Comparison of ENCODE assay signal across 8 mouse cellular contexts in genomic region chr13:63240835-63241234, GRCm38 (mm10).
DNase-seq lines count a peak whose midpoint lies in the region; ATAC-seq and TF ChIP-seq lines count a peak whose summit lies in the region.

No protein-coding gene starts in this region.

- no peak for TF ChIP-seq CTCF in MEL (IDR thresholded peaks at IDR 0.05 in 2 of 3, conservative IDR thresholded peaks at IDR 0.05 in 1 of 3; ENCODE audit: control insufficient read depth in 1 of 3, insufficient read depth in 1 of 3, low read depth in 2 of 3, low read length in 3 of 3, poor library complexity in 1 of 3, severe bottlenecking in 1 of 3)

- H3K27me3 ChIP-seq in MEL (ENCODE audit: control insufficient read depth in 1 of 2, insufficient read depth in 2 of 2, low read length in 2 of 2): no peaks in the 10 kb centered on the region
- H3K27me3 ChIP-seq in forebrain, embryonic 15.5 days: no peaks in the 10 kb centered on the region
- H3K27me3 ChIP-seq in limb, embryonic 11.5 days (ENCODE audit: control insufficient read depth, insufficient read depth, low read length): no peaks in the 10 kb centered on the region
- H3K27me3 ChIP-seq in neural tube, embryonic 12.5 days (replicated peaks): no peaks in the 10 kb centered on the region

- peak overlapping the region; percentile 91 for H3K9ac ChIP-seq in MEL (ENCODE audit: control insufficient read depth, low read depth, low read length, poor library complexity, severe bottlenecking)
- no peak overlapping the region for H3K9ac ChIP-seq in forebrain, embryonic 15.5 days (replicated peaks)
- H3K9ac ChIP-seq in limb, embryonic 11.5 days (ENCODE audit: low read length): peak overlapping the region; percentile 93
- peak overlapping the region; percentile 71 for H3K9ac ChIP-seq in neural tube, embryonic 12.5 days

- peak overlapping the region; percentile 96 for H3K4me2 ChIP-seq in forebrain, embryonic 15.5 days (replicated peaks)
- peak overlapping the region; percentile 78 for H3K4me2 ChIP-seq in limb, embryonic 11.5 days (ENCODE audit: low read depth, severe bottlenecking)
- H3K4me2 ChIP-seq in neural tube, embryonic 12.5 days (replicated peaks): peak overlapping the region; percentile 65

- peak; percentile 70 for DNase-seq in heart, adult 18-20 months
- DNase-seq in heart, postnatal 14 days: no peak
- DNase-seq in MEL (ENCODE audit: low read depth, low spot score): peak; percentile 61
- no peak for DNase-seq in limb, embryonic 11.5 days (ENCODE audit: low spot score)
- no peak for DNase-seq in urinary bladder, postnatal 14 days (ENCODE audit: low spot score)
- no peak for DNase-seq in adrenal gland, postnatal 4 days (ENCODE audit: low spot score in 2 of 2)

- peak overlapping the region; percentile 91 to 99 for H3K4me3 ChIP-seq in MEL (ENCODE audit: control insufficient read depth in 1 of 2, insufficient read depth in 1 of 2, low read depth in 2 of 2, low read length in 2 of 2)
- peak overlapping the region; percentile 87 for H3K4me3 ChIP-seq in forebrain, embryonic 15.5 days
- peak overlapping the region; percentile 71 for H3K4me3 ChIP-seq in limb, embryonic 11.5 days (ENCODE audit: low read depth, low read length)
- H3K4me3 ChIP-seq in neural tube, embryonic 12.5 days: peak overlapping the region; percentile 55

- WGBS in forebrain, embryonic 15.5 days: 39% methylated on average over 5 of the region's 5 CpGs
- WGBS in limb, embryonic 11.5 days: 20% methylated on average over 5 of the region's 5 CpGs
- WGBS in neural tube, embryonic 12.5 days: 42% methylated on average over 5 of the region's 5 CpGs

- H3K27ac ChIP-seq in MEL (ENCODE audit: control insufficient read depth, low read depth, low read length): peak overlapping the region; percentile 83
- H3K27ac ChIP-seq in forebrain, embryonic 15.5 days (replicated peaks): no peak overlapping the region
- peak overlapping the region; percentile 93; the same call in 1 of the 2 replicates for H3K27ac ChIP-seq in limb, embryonic 11.5 days (replicated peaks; ENCODE audit: low read depth, low read length)
- H3K27ac ChIP-seq in neural tube, embryonic 12.5 days: no peak overlapping the region

- no peaks in the 10 kb centered on the region for H3K9me3 ChIP-seq in MEL (replicated peaks; ENCODE audit: insufficient read depth, low read length)
- H3K9me3 ChIP-seq in forebrain, embryonic 15.5 days: no peaks in the 10 kb centered on the region
- no peaks in the 10 kb centered on the region for H3K9me3 ChIP-seq in limb, embryonic 11.5 days (ENCODE audit: control insufficient read depth, low read length)
- H3K9me3 ChIP-seq in neural tube, embryonic 12.5 days: no peaks in the 10 kb centered on the region

- ATAC-seq in forebrain, embryonic 15.5 days (replicated peaks): no peak
- no peak for ATAC-seq in limb, embryonic 11.5 days (ENCODE audit: insufficient number of reproducible peaks, low FRiP score, low TSS enrichment, low read depth)
- ATAC-seq in neural tube, embryonic 12.5 days (ENCODE audit: low FRiP score, low read depth): no peak

- peaks cover 0 to 8% of the 10 kb centered on the region in 2 experiments; a peak in 2 of 4 replicates for H3K36me3 ChIP-seq in MEL (ENCODE audit: control insufficient read depth in 1 of 2, insufficient read depth in 2 of 2, low read length in 2 of 2)
- H3K36me3 ChIP-seq in forebrain, embryonic 15.5 days: no peaks in the 10 kb centered on the region
- H3K36me3 ChIP-seq in limb, embryonic 11.5 days (ENCODE audit: control insufficient read depth, insufficient read depth, low read length): no peaks in the 10 kb centered on the region
- H3K36me3 ChIP-seq in neural tube, embryonic 12.5 days: no peaks in the 10 kb centered on the region

- H3K79me2 ChIP-seq in MEL (ENCODE audit: control insufficient read depth, insufficient read depth, low read length, poor library complexity): peaks cover 6% of the 10 kb centered on the region

- TF ChIP-seq RAD21 in MEL (IDR thresholded peaks at IDR 0.05; ENCODE audit: low read depth, low read length): no peak

- TF ChIP-seq POLR2A in MEL (IDR thresholded peaks at IDR 0.05; ENCODE audit: control insufficient read depth in 1 of 2, insufficient read depth in 1 of 2, low read depth in 1 of 2, low read length in 2 of 2, poor library complexity in 1 of 2): no peak

- H3K4me1 ChIP-seq in MEL (ENCODE audit: control insufficient read depth in 1 of 2, insufficient read depth in 2 of 2, low read length in 2 of 2): peaks cover 4 to 7% of the 10 kb centered on the region in 2 experiments; a peak in 2 of 4 replicates
- peaks cover 32% of the 10 kb centered on the region for H3K4me1 ChIP-seq in forebrain, embryonic 15.5 days
- H3K4me1 ChIP-seq in limb, embryonic 11.5 days (ENCODE audit: control insufficient read depth, insufficient read depth, low read length): peaks cover 27% of the 10 kb centered on the region
- H3K4me1 ChIP-seq in neural tube, embryonic 12.5 days: peaks cover 30% of the 10 kb centered on the region

- TF ChIP-seq EP300 in MEL (IDR thresholded peaks at IDR 0.05; ENCODE audit: low read depth in 1 of 2, low read length in 2 of 2): no peak

- intact Hi-C loops in heart, postnatal 14 days (cut with DNase I): loop anchor here (2.0 to 5.0 kb wide), 6 partner anchors 36 to 314 kb away; no protein-coding TSS in a partner anchor

TF ChIP-seq in MEL, 35 proteins besides CTCF, POLR2A, EP300 and RAD21:
- TF ChIP-seq NRF1 (IDR thresholded peaks at IDR 0.05; ENCODE audit: insufficient read depth, low read depth, low read length, poor library complexity, severe bottlenecking) (no peak), RCOR1 (IDR thresholded peaks at IDR 0.05; ENCODE audit: low read depth, low read length) (no peak), TBP (IDR thresholded peaks at IDR 0.05; ENCODE audit: low read depth, low read length) (no peak), JUND (IDR thresholded peaks at IDR 0.05; ENCODE audit: low read depth, low read length) (no peak), CHD1 (IDR thresholded peaks at IDR 0.05; ENCODE audit: low read depth, low read length) (no peak), GATA1 (IDR thresholded peaks at IDR 0.05; ENCODE audit: low read depth, low read length) (no peak; the same call in 1 of the 2 replicates), MYB (IDR thresholded peaks at IDR 0.05; ENCODE audit: low read depth, low read length) (no peak), TAL1 (IDR thresholded peaks at IDR 0.05; ENCODE audit: low read length) (no peak), MEF2A (IDR thresholded peaks at IDR 0.05; ENCODE audit: extremely low read depth, insufficient replicate concordance, low read depth, low read length, poor library complexity, severe bottlenecking) (no peak), CHD2 (IDR thresholded peaks at IDR 0.05; ENCODE audit: low read length) (no peak), NELFE (IDR thresholded peaks at IDR 0.05; ENCODE audit: low read depth, low read length) (no peak), POLR2AphosphoS2 (IDR thresholded peaks at IDR 0.05; ENCODE audit: low read length) (no peak), SMC3 (IDR thresholded peaks at IDR 0.05; ENCODE audit: low read depth, low read length) (no peak), HCFC1 (IDR thresholded peaks at IDR 0.05; ENCODE audit: low read depth, low read length) (no peak), MYC (IDR thresholded peaks at IDR 0.05; ENCODE audit: low read depth, low read length) (no peak)
TF ChIP-seq in MEL: peak in this region for 0.

Comparison
In these comparisons a context has a peak if more than half of its experiments do, and no peak if none do; other contexts are left out.
1. DNase-seq: peak in heart, adult 18-20 months (2 of 2) and MEL (single experiment); none in heart, postnatal 14 days (0 of 2), limb, embryonic 11.5 days (single experiment), urinary bladder, postnatal 14 days (single experiment) and adrenal gland, postnatal 4 days (0 of 2).
2. H3K27ac ChIP-seq: peak in MEL (single experiment) and limb, embryonic 11.5 days (single experiment); none in forebrain, embryonic 15.5 days (single experiment) and neural tube, embryonic 12.5 days (single experiment).
3. Peak in every context shown above with its lines, with median percentiles within 50 percentile points of each other: H3K4me3 ChIP-seq and H3K4me2 ChIP-seq.